Mouse (Mus musculus): Measurements from ENCODE around the gene Sh3bp5. TPM values are rescaled to one million over a fixed set of nuclear protein-coding genes. Genes with fewer than 3 reads are reported as not detected.

The Sh3bp5 gene
- polyA plus RNA-seq, 1 experiment from 2014 or later, result 29.7 TPM

- no peaks in the 10 kb centered on the region for H3K27me3 ChIP-seq (ENCODE audit: insufficient read depth, low read length)
- peak; percentile 14; the same call in 1 of the 2 replicates for TF ChIP-seq CTCF (IDR thresholded peaks at IDR 0.05; ENCODE audit: low read depth)
- no peak for TF ChIP-seq EP300 (IDR thresholded peaks at IDR 0.05; ENCODE audit: low read depth)
- H3K9me3 ChIP-seq (ENCODE audit: low read length), result no peaks in the 10 kb centered on the region
- H3K27ac ChIP-seq (ENCODE audit: low read depth), result peak overlapping the region; percentile 55; the same call in 1 of the 2 replicates
- H3K36me3 ChIP-seq (replicated peaks; ENCODE audit: insufficient read depth, low read length), result peaks cover 28% of the 10 kb centered on the region
- no peak overlapping the region for H3K9ac ChIP-seq (replicated peaks)
- no peak overlapping the region for H3K4me3 ChIP-seq (ENCODE audit: low read depth, low read length)
- 62% methylated on average over 13 of the region's 13 CpGs for WGBS (ENCODE audit: insufficient replicate concordance)
- peak; percentile 16; the same call in 1 of the 2 replicates for ATAC-seq
- no peak overlapping the region for H3K4me2 ChIP-seq (ENCODE audit: low read depth, low read length)
- peaks cover 16% of the 10 kb centered on the region for H3K4me1 ChIP-seq (ENCODE audit: insufficient read depth)
- DNase-seq, result peak; percentile 55
These were observed 51.2 kb downstream of the Sh3bp5 start for GRCm38 (mm10) chr14:31384366-31385323.

DNA sequence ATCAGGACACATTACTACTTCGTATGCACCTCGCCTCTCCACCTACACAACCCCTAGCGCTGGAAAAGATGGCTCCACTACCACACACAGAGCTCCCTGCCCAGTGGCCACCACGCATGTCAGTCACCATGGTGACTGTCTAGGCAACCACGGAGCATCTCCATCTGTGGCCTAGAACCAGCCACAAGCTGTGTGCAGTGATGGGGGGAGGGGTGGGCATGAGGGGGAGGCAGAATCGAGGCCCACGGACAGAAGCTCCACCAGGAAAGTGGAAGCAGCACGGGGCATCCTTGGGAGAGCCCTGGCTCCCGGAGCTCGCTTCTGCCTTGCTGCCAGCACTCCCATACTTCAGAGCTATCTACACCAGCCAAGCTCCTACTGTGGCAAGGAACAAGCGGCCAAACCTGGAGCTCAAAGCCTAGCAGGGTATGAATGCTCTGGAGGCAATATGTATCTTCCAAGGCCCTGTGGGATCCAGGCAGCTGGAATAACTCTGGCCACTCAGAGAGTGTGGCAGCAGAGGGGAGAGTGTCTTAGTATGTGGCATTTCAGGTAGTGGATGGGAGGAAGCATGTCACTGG, 52.3 kb downstream of the Sh3bp5 start:
- no peak overlapping the region for H3K9ac ChIP-seq (replicated peaks)
- ATAC-seq (no peak), DNase-seq (no peak)
- H3K4me3 ChIP-seq (ENCODE audit: low read depth, low read length), result no peak overlapping the region
- no peak overlapping the region for H3K27ac ChIP-seq (ENCODE audit: low read depth)
- H3K36me3 ChIP-seq (replicated peaks; ENCODE audit: insufficient read depth, low read length), result peaks cover 39% of the 10 kb centered on the region
- H3K4me1 ChIP-seq (ENCODE audit: insufficient read depth), result peaks cover 16% of the 10 kb centered on the region
- H3K27me3 ChIP-seq (ENCODE audit: insufficient read depth, low read length), result no peaks in the 10 kb centered on the region
- 82% methylated on average over 11 of the region's 11 CpGs for WGBS (ENCODE audit: insufficient replicate concordance)
- TF ChIP-seq EP300 (IDR thresholded peaks at IDR 0.05; ENCODE audit: low read depth) (no peak), CTCF (IDR thresholded peaks at IDR 0.05; ENCODE audit: low read depth) (no peak)
- H3K9me3 ChIP-seq (ENCODE audit: low read length), result no peaks in the 10 kb centered on the region
- H3K4me2 ChIP-seq (ENCODE audit: low read depth, low read length), result no peak overlapping the region

DNA sequence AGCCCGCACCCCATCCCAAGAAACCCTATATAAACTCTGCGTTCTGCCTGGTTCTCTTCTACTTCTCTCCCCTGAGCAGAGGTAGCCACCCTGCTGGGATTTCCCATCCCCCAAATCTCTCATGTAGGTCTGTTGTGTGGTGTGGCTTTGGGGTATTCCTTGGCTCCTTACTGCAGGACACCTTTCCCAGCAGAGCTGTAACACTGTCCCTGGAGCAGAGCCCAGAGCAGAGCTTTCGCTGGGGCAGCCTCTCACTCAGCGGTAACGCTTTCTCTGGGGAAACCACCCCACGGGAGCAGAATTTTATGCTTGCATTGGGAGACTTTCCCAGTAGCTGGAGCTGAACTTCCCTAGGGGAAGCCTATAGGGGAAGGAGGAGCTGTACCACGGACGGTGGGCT, 53.6 kb downstream of the Sh3bp5 start:
- DNase-seq (peak; percentile 8), ATAC-seq (no peak)
- Histone ChIP-seq H3K27ac (ENCODE audit: low read depth) (no peak overlapping the region), H3K4me3 (ENCODE audit: low read depth, low read length) (no peak overlapping the region), H3K36me3 (replicated peaks; ENCODE audit: insufficient read depth, low read length) (peaks cover 51% of the 10 kb centered on the region), H3K9me3 (ENCODE audit: low read length) (no peaks in the 10 kb centered on the region), H3K9ac (replicated peaks) (no peak overlapping the region), H3K4me2 (ENCODE audit: low read depth, low read length) (no peak overlapping the region), H3K4me1 (ENCODE audit: insufficient read depth) (peaks cover 16% of the 10 kb centered on the region), H3K27me3 (ENCODE audit: insufficient read depth, low read length) (no peaks in the 10 kb centered on the region)
- no peak for TF ChIP-seq EP300 (IDR thresholded peaks at IDR 0.05; ENCODE audit: low read depth)
- no peak for TF ChIP-seq CTCF (IDR thresholded peaks at IDR 0.05; ENCODE audit: low read depth)
- 84% methylated on average over 8 of the region's 8 CpGs for WGBS (ENCODE audit: insufficient replicate concordance)

DNA sequence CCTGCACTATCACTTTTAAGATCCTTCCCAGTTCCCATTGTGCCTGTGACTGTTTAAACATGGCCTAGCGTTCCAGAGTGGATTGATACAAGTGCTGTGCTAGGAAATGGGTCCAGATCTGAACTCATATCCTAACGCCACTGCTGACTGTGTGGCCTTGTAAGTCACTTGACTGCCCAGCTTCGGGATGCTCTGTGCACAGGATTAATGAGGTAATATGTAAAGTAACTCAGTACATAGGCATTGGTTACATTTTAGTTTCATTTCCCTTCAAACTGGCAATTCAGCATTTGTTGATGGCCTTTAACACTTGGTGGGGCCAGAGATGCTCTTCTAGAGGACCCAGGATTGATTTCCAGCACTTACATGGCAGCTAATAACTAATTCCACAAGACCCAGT, 59.5 kb downstream of the Sh3bp5 start:
- DNase-seq (peak; percentile 9), ATAC-seq (no peak)
- Histone ChIP-seq H3K9ac (replicated peaks) (no peak overlapping the region), H3K36me3 (replicated peaks; ENCODE audit: insufficient read depth, low read length) (peaks cover 80% of the 10 kb centered on the region), H3K4me1 (ENCODE audit: insufficient read depth) (no peaks in the 10 kb centered on the region), H3K4me2 (ENCODE audit: low read depth, low read length) (no peak overlapping the region), H3K9me3 (ENCODE audit: low read length) (no peaks in the 10 kb centered on the region), H3K27ac (ENCODE audit: low read depth) (no peak overlapping the region), H3K27me3 (ENCODE audit: insufficient read depth, low read length) (no peaks in the 10 kb centered on the region), H3K4me3 (ENCODE audit: low read depth, low read length) (no peak overlapping the region)
- TF ChIP-seq CTCF (IDR thresholded peaks at IDR 0.05; ENCODE audit: low read depth), result no peak
- TF ChIP-seq EP300 (IDR thresholded peaks at IDR 0.05; ENCODE audit: low read depth), result no peak
- 79% methylated on average over 3 of the region's 3 CpGs for WGBS (ENCODE audit: insufficient replicate concordance)

DNA sequence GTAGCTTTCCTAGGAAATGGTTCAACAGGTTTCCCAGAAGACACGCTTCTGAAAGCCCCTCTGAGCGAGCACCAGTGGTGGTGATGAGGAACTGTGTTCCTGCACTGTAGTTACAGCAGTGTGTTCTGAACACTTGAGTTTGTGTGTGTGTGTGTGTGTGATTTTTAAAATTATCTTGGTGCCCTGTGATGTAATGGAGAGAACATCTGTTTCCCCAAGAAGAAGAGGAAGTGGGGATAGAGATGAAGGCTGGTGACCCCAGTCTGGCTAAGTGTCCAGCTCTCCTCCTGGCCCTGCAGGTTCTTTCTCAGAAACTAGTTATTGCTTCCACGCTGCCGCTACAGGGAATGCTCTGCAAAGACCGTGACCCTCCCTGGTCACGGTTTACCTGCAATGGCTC, 61.5 kb downstream of the Sh3bp5 start:
- Histone ChIP-seq H3K9ac (replicated peaks) (no peak overlapping the region), H3K9me3 (ENCODE audit: low read length) (no peaks in the 10 kb centered on the region), H3K4me2 (ENCODE audit: low read depth, low read length) (no peak overlapping the region), H3K36me3 (replicated peaks; ENCODE audit: insufficient read depth, low read length) (peaks cover 92% of the 10 kb centered on the region), H3K4me3 (ENCODE audit: low read depth, low read length) (no peak overlapping the region), H3K4me1 (ENCODE audit: insufficient read depth) (no peaks in the 10 kb centered on the region), H3K27me3 (ENCODE audit: insufficient read depth, low read length) (no peaks in the 10 kb centered on the region), H3K27ac (ENCODE audit: low read depth) (no peak overlapping the region)
- DNase-seq, result no peak
- ATAC-seq, result no peak
- 78% methylated on average over 6 of the region's 6 CpGs for WGBS (ENCODE audit: insufficient replicate concordance)
- no peak for TF ChIP-seq CTCF (IDR thresholded peaks at IDR 0.05; ENCODE audit: low read depth)
- TF ChIP-seq EP300 (IDR thresholded peaks at IDR 0.05; ENCODE audit: low read depth), result no peak

- H3K36me3 ChIP-seq (replicated peaks; ENCODE audit: insufficient read depth, low read length), result peaks cover 71% of the 10 kb centered on the region
- no peak overlapping the region for H3K4me3 ChIP-seq (ENCODE audit: low read depth, low read length)
- no peak overlapping the region for H3K27ac ChIP-seq (ENCODE audit: low read depth)
- no peaks in the 10 kb centered on the region for H3K4me1 ChIP-seq (ENCODE audit: insufficient read depth)
- ATAC-seq (no peak), DNase-seq (no peak)
- H3K9ac ChIP-seq (replicated peaks), result no peak overlapping the region
- TF ChIP-seq CTCF (IDR thresholded peaks at IDR 0.05; ENCODE audit: low read depth) (no peak), EP300 (IDR thresholded peaks at IDR 0.05; ENCODE audit: low read depth) (no peak)
- no peaks in the 10 kb centered on the region for H3K9me3 ChIP-seq (ENCODE audit: low read length)
- WGBS (ENCODE audit: insufficient replicate concordance), result 91% methylated on average over 3 of the region's 3 CpGs
- no peak overlapping the region for H3K4me2 ChIP-seq (ENCODE audit: low read depth, low read length)
- no peaks in the 10 kb centered on the region for H3K27me3 ChIP-seq (ENCODE audit: insufficient read depth, low read length)
These were observed 66.5 kb downstream of the Sh3bp5 start for GRCm38 (mm10) chr14:31369377-31369776.

Data from liver, postnatal 0 days (tissue).